Mouse (Mus musculus): ENCODE results near the gene Krtap8-1. TPM values are rescaled to one million over a fixed set of nuclear protein-coding genes. Genes with fewer than 3 reads are reported as not detected.

Krtap8-1 gene
- polyA plus RNA-seq (2015; fragmentation: Nextera tagmentation; extraction: Ambion mirVana), result not detected in 2 replicates

DNA sequence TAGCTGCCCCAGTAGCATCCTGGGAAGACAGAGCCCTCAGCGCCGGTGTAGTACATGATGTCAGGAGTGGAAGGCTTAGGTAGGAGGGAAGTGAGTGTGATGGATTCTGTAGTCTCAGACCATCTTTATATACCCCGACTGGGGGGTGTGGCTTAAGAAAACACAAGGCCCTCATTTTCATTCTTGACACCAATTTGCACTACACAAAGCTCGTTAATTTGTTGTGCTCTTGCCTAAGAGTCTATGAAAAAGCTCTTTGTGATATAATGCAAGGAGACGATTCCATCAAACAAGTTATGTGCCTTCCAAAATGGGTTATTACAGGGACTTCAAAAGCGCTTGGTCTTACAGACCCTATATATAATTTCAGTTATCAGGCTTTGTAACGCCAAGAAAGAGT, at the start of gene Krtap8-1:
Gene Krtap8-1 (minus strand): TSS at position 101 of the 400 bp plus-strand sequence.
- Histone ChIP-seq H3K4me1 (replicated peaks) (no peaks in the 10 kb centered on the region), H3K4me2 (no peak within 1 kb of the TSS), H3K9ac (no peak within 1 kb of the TSS), H3K9me3 (replicated peaks) (no peaks in the 10 kb centered on the region), H3K4me3 (replicated peaks) (no peak within 1 kb of the TSS), H3K27me3 (no peaks in the 10 kb centered on the region), H3K27ac (replicated peaks) (no peak within 1 kb of the TSS), H3K36me3 (replicated peaks) (no peaks in the 10 kb centered on the region)
- no peak for ATAC-seq (ENCODE audit: insufficient read depth)
- whole genome bisulfite sequencing (ENCODE audit: insufficient replicate concordance), result 56% methylated on average over 7 of the region's 7 CpGs

DNA sequence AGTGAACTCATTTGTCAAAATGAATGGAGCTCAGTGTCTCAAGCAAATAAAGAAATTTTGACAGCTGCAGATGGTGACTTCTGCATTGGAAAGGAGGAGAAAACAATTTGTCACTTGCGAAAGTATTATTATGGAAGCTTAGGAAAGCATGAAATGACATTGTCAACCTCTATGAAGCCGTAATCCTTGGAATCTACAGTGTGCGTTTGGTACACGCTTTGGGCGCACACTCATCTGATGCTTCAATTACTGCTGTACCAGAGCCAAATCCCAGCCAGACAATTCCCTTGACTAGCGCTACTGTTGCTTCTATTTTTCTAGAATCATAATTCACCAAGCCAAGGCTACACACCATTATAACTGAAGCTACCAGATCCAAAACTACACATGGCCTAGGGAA, 49.6 kb upstream of the Krtap8-1 start:
- H3K4me1 ChIP-seq (replicated peaks), result no peaks in the 10 kb centered on the region
- no peak for ATAC-seq (ENCODE audit: insufficient read depth)
- no peak overlapping the region for H3K27ac ChIP-seq (replicated peaks)
- 70% methylated on average over 6 of the region's 6 CpGs for WGBS (ENCODE audit: insufficient replicate concordance)
- H3K9ac ChIP-seq, result no peak overlapping the region
- H3K36me3 ChIP-seq (replicated peaks), result no peaks in the 10 kb centered on the region
- H3K27me3 ChIP-seq, result no peaks in the 10 kb centered on the region
- no peak overlapping the region for H3K4me3 ChIP-seq (replicated peaks)
- no peak overlapping the region for H3K4me2 ChIP-seq
- H3K9me3 ChIP-seq (replicated peaks), result no peaks in the 10 kb centered on the region

GRCm38 (mm10) chr16:89530547-89530946, 42.8 kb upstream of the Krtap8-1 start:
- no peak for ATAC-seq (ENCODE audit: insufficient read depth)
- Histone ChIP-seq H3K4me2 (no peak overlapping the region), H3K36me3 (replicated peaks) (no peaks in the 10 kb centered on the region), H3K9ac (no peak overlapping the region), H3K27ac (replicated peaks) (no peak overlapping the region), H3K27me3 (no peaks in the 10 kb centered on the region), H3K9me3 (replicated peaks) (no peaks in the 10 kb centered on the region), H3K4me1 (replicated peaks) (no peaks in the 10 kb centered on the region), H3K4me3 (replicated peaks) (no peak overlapping the region)
- WGBS (ENCODE audit: insufficient replicate concordance), result 43% methylated on average over 7 of the region's 7 CpGs

GRCm38 (mm10) chr16:89529846-89530245, 42.1 kb upstream of the Krtap8-1 start:
- H3K36me3 ChIP-seq (replicated peaks), result no peaks in the 10 kb centered on the region
- no peak for ATAC-seq (ENCODE audit: insufficient read depth)

DNA sequence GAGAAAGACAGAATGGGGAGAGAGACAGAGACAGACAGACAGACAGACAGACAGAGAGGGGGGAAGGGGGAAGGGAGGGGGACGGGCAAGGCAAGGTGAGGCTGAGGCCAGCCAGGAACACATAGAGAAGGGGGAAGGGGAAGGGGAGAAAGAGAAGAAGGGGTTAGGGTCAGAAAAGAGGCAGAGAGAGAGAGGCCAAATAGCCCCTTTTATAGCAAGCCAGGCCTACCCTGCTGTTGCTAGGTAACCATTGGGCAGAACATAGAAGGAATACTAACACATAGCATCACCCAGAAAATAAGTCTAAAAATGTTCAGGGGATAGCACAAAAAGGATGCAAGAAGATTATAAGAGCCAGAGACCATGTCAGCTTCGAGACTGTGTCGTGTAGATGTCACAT, 40.6 kb upstream of the Krtap8-1 start:
- H3K36me3 ChIP-seq (replicated peaks), result no peaks in the 10 kb centered on the region
- H3K4me3 ChIP-seq (replicated peaks), result no peak overlapping the region
- H3K27me3 ChIP-seq, result no peaks in the 10 kb centered on the region
- no peaks in the 10 kb centered on the region for H3K9me3 ChIP-seq (replicated peaks)
- 51% methylated on average over 3 of the region's 3 CpGs for WGBS (ENCODE audit: insufficient replicate concordance)
- no peak overlapping the region for H3K4me2 ChIP-seq
- H3K4me1 ChIP-seq (replicated peaks), result no peaks in the 10 kb centered on the region
- H3K27ac ChIP-seq (replicated peaks), result no peak overlapping the region
- no peak overlapping the region for H3K9ac ChIP-seq
- ATAC-seq (ENCODE audit: insufficient read depth), result no peak

More at GRCm38 (mm10) chr16:89529846-89530245, 42.1 kb upstream of the Krtap8-1 start:
- no peak overlapping the region for H3K4me3 ChIP-seq (replicated peaks)
- no peaks in the 10 kb centered on the region for H3K9me3 ChIP-seq (replicated peaks)
- no peak overlapping the region for H3K4me2 ChIP-seq
- H3K9ac ChIP-seq, result no peak overlapping the region
- H3K27me3 ChIP-seq, result no peaks in the 10 kb centered on the region
- H3K27ac ChIP-seq (replicated peaks), result no peak overlapping the region
- no peaks in the 10 kb centered on the region for H3K4me1 ChIP-seq (replicated peaks)
- WGBS (ENCODE audit: insufficient replicate concordance), result 59% methylated on average over 7 of the region's 7 CpGs

DNA sequence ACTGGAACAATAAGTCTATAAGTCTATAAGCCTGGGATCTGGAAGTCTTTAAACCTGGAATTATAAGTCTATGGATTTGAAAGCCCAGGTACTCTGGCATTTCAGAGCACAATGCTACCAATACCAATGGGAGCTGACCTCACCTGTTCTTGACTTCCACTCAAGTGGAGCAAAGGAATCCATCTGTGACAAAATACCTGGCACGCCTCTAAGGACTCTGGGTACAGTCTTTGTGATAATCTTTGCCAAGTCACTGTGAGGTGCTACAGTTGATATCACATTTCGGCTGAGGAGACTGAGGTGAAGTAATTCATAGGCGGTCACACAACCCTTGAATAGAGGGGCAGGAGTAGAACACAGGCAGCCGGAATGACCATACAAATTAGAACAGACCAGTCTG, 33.2 kb upstream of the Krtap8-1 start:
- H3K9ac ChIP-seq, result no peak overlapping the region
- H3K27ac ChIP-seq (replicated peaks), result no peak overlapping the region
- ATAC-seq (ENCODE audit: insufficient read depth), result no peak
- H3K9me3 ChIP-seq (replicated peaks), result no peaks in the 10 kb centered on the region
- no peaks in the 10 kb centered on the region for H3K4me1 ChIP-seq (replicated peaks)
- WGBS (ENCODE audit: insufficient replicate concordance), result 69% methylated on average over 4 of the region's 4 CpGs
- H3K36me3 ChIP-seq (replicated peaks), result no peaks in the 10 kb centered on the region
- H3K4me3 ChIP-seq (replicated peaks), result no peak overlapping the region
- H3K27me3 ChIP-seq, result no peaks in the 10 kb centered on the region
- H3K4me2 ChIP-seq, result no peak overlapping the region

GRCm38 (mm10) chr16:89520555-89520954, 32.8 kb upstream of the Krtap8-1 start:
- WGBS (ENCODE audit: insufficient replicate concordance), result 51% methylated on average over 2 of the region's 2 CpGs
- Histone ChIP-seq H3K36me3 (replicated peaks) (no peaks in the 10 kb centered on the region), H3K27me3 (no peaks in the 10 kb centered on the region), H3K4me1 (replicated peaks) (no peaks in the 10 kb centered on the region), H3K4me2 (no peak overlapping the region), H3K9me3 (replicated peaks) (no peaks in the 10 kb centered on the region), H3K9ac (no peak overlapping the region), H3K27ac (replicated peaks) (no peak overlapping the region), H3K4me3 (replicated peaks) (no peak overlapping the region)
- no peak for ATAC-seq (ENCODE audit: insufficient read depth)

DNA sequence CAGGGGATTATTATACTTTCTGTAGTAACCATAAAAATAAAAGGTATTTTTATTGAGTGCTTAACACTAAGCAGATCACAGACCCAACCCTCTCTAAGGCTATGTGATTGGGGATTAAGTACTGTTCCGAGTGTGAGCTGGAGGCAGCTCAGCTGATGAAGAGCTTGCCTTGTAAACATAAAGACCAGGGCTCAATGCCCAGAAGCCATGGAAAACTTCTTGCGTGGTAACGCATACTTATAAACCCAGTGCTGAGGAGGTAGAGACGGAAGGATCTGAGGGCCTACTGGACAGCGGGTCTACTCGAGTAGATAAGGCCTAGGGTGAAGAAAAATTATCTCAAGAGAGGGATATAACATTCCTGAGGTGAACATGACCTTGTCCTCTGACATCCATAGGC, 32.3 kb upstream of the Krtap8-1 start:
- Histone ChIP-seq H3K36me3 (replicated peaks) (no peaks in the 10 kb centered on the region), H3K27ac (replicated peaks) (no peak overlapping the region), H3K9me3 (replicated peaks) (no peaks in the 10 kb centered on the region), H3K9ac (no peak overlapping the region), H3K27me3 (no peaks in the 10 kb centered on the region), H3K4me1 (replicated peaks) (no peaks in the 10 kb centered on the region), H3K4me2 (no peak overlapping the region), H3K4me3 (replicated peaks) (no peak overlapping the region)
- no peak for ATAC-seq (ENCODE audit: insufficient read depth)
- WGBS (ENCODE audit: insufficient replicate concordance), result 68% methylated on average over 6 of the region's 6 CpGs

GRCm38 (mm10) chr16:89517635-89518034, 29.9 kb upstream of the Krtap8-1 start:
- Histone ChIP-seq H3K36me3 (replicated peaks) (no peaks in the 10 kb centered on the region), H3K4me3 (replicated peaks) (no peak overlapping the region), H3K27me3 (no peaks in the 10 kb centered on the region), H3K4me2 (no peak overlapping the region), H3K9me3 (replicated peaks) (no peaks in the 10 kb centered on the region), H3K9ac (no peak overlapping the region), H3K27ac (replicated peaks) (no peak overlapping the region), H3K4me1 (replicated peaks) (no peaks in the 10 kb centered on the region)
- no peak for ATAC-seq (ENCODE audit: insufficient read depth)
- 42% methylated on average over 9 of the region's 9 CpGs for WGBS (ENCODE audit: insufficient replicate concordance)

DNA sequence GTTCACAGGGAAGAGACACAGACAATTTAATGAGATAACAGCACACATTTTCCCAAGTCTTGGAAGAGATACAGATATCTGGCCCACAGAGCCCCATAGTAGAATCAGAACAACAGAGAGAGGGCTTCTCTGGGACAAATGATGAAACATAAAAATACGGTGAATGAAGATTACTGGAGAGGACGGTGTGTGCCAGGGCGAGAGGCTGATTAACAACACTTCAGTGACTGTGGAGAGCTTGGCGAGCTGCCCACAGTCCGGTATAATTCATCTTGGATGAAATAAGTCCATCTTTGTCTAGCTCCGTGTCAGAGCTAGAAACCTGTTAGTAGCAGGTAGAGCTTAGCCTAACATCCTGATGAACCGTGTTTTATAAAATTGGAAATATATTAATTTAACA, 25.7 kb upstream of the Krtap8-1 start:
- ATAC-seq (ENCODE audit: insufficient read depth), result no peak
- H3K4me2 ChIP-seq, result no peak overlapping the region
- H3K27ac ChIP-seq (replicated peaks), result no peak overlapping the region
- no peaks in the 10 kb centered on the region for H3K27me3 ChIP-seq
- no peak overlapping the region for H3K9ac ChIP-seq
- H3K9me3 ChIP-seq (replicated peaks), result no peaks in the 10 kb centered on the region
- 71% methylated on average over 7 of the region's 7 CpGs for WGBS (ENCODE audit: insufficient replicate concordance)
- H3K36me3 ChIP-seq (replicated peaks), result no peaks in the 10 kb centered on the region
- H3K4me3 ChIP-seq (replicated peaks), result no peak overlapping the region
- no peaks in the 10 kb centered on the region for H3K4me1 ChIP-seq (replicated peaks)

DNA sequence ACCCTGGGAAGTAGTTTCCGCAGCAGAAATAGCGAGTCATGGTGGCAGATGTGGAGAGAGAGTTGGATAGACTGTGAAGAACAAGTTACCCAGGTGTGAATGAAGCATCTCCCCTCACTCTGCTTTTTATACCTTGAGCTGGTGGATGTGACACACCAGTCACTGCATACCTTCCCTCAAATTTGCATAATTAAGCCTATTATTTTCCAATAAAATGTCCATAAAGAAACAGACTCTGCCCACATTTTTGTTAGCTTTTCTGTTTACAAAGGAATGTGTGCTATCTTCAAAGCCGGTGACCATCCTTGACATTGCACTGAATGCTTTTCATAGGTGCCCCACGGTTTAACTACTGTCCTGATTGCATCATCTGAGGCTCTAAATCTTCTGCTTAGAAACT, 20.5 kb upstream of the Krtap8-1 start, which contains the start of gene Krtap7-1:
Gene Krtap7-1 (minus strand): TSS at position 101 of the 400 bp plus-strand sequence.
- Histone ChIP-seq H3K9me3 (replicated peaks) (no peaks in the 10 kb centered on the region), H3K4me3 (replicated peaks) (no peak within 1 kb of the TSS)
- WGBS (ENCODE audit: insufficient replicate concordance), result 64% methylated on average over 4 of the region's 4 CpGs

DNA sequence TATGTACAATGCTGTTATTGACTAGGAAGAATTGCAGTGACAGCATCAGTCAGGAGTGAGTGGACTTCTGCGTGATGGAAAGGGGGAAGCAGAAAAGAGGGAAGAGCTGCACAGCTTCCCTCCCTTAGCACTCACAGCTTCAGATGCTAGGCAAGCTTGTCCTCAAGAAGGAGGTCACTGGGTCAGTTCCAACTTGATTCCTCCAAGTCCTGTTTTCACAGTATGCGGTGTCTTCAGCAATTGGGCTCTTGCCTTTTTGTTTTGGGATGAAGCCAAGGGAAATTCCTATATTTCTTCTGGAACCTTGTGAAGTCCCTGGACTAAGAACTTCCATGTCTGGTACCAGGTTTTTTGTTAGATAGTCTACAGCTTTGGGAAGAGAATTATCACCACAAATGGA, 15.8 kb upstream of the Krtap8-1 start:
- H3K4me1 ChIP-seq (replicated peaks), result no peaks in the 10 kb centered on the region
- H3K4me3 ChIP-seq (replicated peaks), result no peak overlapping the region
- 68% methylated on average over 2 of the region's 2 CpGs for WGBS (ENCODE audit: insufficient replicate concordance)
- no peak for ATAC-seq (ENCODE audit: insufficient read depth)
- no peaks in the 10 kb centered on the region for H3K36me3 ChIP-seq (replicated peaks)
- H3K27ac ChIP-seq (replicated peaks), result no peak overlapping the region
- H3K9me3 ChIP-seq (replicated peaks), result no peaks in the 10 kb centered on the region
- H3K9ac ChIP-seq, result no peak overlapping the region
- no peak overlapping the region for H3K4me2 ChIP-seq
- H3K27me3 ChIP-seq, result no peaks in the 10 kb centered on the region

More for the DNA sequence above, 20.5 kb upstream of the Krtap8-1 start, which contains the start of gene Krtap7-1:
- H3K9ac ChIP-seq, result no peak within 1 kb of the TSS
- H3K4me1 ChIP-seq (replicated peaks), result no peaks in the 10 kb centered on the region
- no peak for ATAC-seq (ENCODE audit: insufficient read depth)
- H3K27me3 ChIP-seq, result no peaks in the 10 kb centered on the region
- no peaks in the 10 kb centered on the region for H3K36me3 ChIP-seq (replicated peaks)
- H3K4me2 ChIP-seq, result no peak within 1 kb of the TSS
- no peak within 1 kb of the TSS for H3K27ac ChIP-seq (replicated peaks)

All from liver, embryonic 15.5 days (tissue).